Mouse (Mus musculus) intestine, embryonic 15.5 days (tissue): ENCODE data around the gene Fmnl2. TPM values are rescaled to one million over a fixed set of nuclear protein-coding genes. Genes with fewer than 3 reads are reported as not detected.

Experiments used
- ATAC-seq: fragments of 200-750 bp; cut with Nextera tagmentation; 2 replicates; pipeline ENCODE4 v1.8.0; 2017; ENCODE audit warnings: moderate TSS enrichment, moderate library complexity
- H3K27ac ChIP-seq: fragments of 300-500 bp; sonication (generic); 2 replicates; pipeline ENCODE4 v1.5.1; 2015; ENCODE audit warnings: mild to moderate bottlenecking, inconsistent platforms
- H3K27me3 ChIP-seq: fragments of 300-500 bp; sonication (generic); replicated peaks from 2 replicates; pipeline ENCODE4 v1.6.1; 2015; ENCODE audit warnings: inconsistent platforms
- H3K36me3 ChIP-seq: fragments of 300-500 bp; sonication (generic); 2 replicates; pipeline ENCODE4 v1.6.1; 2015; ENCODE audit warnings: inconsistent platforms
- H3K4me1 ChIP-seq: fragments of 300-500 bp; sonication (generic); replicated peaks from 2 replicates; pipeline ENCODE4 v1.6.1; 2015; ENCODE audit warnings: inconsistent platforms
- H3K4me2 ChIP-seq: fragments of 300-500 bp; sonication (generic); replicated peaks from 2 replicates; pipeline ENCODE4 v1.6.1; 2015; ENCODE audit warnings: mild to moderate bottlenecking, inconsistent platforms
- H3K4me3 ChIP-seq: fragments of 300-500 bp; sonication (generic); replicated peaks from 2 replicates; pipeline ENCODE4 v1.5.1; 2015; ENCODE audit warnings: inconsistent platforms
- H3K9ac ChIP-seq: fragments of 300-500 bp; sonication (generic); 2 replicates; pipeline ENCODE4 v1.6.1; 2015; ENCODE audit warnings: inconsistent platforms
- H3K9me3 ChIP-seq: fragments of 300-500 bp; sonication (generic); 2 replicates; pipeline ENCODE4 v1.6.1; 2016; ENCODE audit warnings: inconsistent platforms
- WGBS: fragments of 180-500 bp; shearing (Covaris S2); methylation state at CpG from one replicate; pipeline ENCODE4 v1.1.7; 2015; 5-methylcytosine and 5-hydroxymethylcytosine counted together
- polyA plus RNA-seq: library from polyadenylated mRNA; unstranded; fragments of >200 nt; fragmentation: Nextera tagmentation; extraction: Ambion mirVana; gene quantifications from 2 replicates; pipeline ENCODE4 v1.2.1, GENCODE M21; 2015

The Fmnl2 gene
- polyA plus RNA-seq, 1 experiment from 2014 or later = 3.6 TPM

DNA sequence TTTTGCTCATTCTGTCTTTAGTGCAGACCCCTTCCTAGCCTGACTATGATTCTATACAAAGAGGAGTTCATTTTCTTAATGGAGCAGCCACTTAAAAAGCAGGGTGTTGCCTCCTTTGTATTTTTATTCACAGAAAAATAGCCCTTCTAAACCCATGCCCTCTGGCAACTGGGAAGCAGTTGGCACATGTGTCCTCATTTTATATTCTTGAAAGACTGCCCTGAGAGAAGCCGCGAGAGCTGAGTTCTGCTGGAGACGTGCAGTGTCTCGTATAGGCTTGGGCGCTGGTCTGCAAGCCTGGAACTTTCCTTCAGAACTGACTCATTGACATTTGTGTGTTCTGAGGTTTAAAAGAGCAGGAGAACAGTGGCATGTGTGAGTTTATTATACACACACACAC lies 224.8 kb downstream of the Fmnl2 start:
- H3K9me3 ChIP-seq = no peaks in the 10 kb centered on the region
- no peaks in the 10 kb centered on the region for H3K27me3 ChIP-seq
- H3K27ac ChIP-seq = no peak overlapping the region
- 91% methylated on average over 5 of the region's 5 CpGs for WGBS
- no peak overlapping the region for H3K4me2 ChIP-seq
- no peaks in the 10 kb centered on the region for H3K4me1 ChIP-seq
- no peak overlapping the region for H3K4me3 ChIP-seq
- no peak for ATAC-seq
- no peak overlapping the region for H3K9ac ChIP-seq
- H3K36me3 ChIP-seq = no peaks in the 10 kb centered on the region

DNA sequence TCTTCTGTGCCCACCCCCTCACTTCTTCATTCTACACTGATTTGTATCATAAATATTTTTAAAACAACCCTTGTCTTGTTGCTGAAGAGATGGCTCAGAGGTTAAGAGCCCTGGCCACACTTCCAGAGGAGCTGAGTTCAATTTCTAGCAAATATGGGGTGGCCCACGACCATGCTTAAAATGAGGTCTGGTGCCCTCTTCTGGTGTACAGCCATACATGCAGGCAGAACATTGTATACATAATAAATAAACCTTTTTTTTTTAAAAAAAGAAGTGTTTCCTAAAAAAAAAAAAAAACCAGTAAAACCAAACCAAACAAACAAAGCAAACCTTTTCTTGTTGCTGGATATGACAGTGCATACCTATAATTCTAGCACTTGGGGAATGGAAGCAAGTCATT lies 225.6 kb downstream of the Fmnl2 start:
- no peaks in the 10 kb centered on the region for H3K27me3 ChIP-seq
- H3K4me2 ChIP-seq = no peak overlapping the region
- no peaks in the 10 kb centered on the region for H3K36me3 ChIP-seq
- H3K9me3 ChIP-seq = no peaks in the 10 kb centered on the region
- no peak overlapping the region for H3K9ac ChIP-seq
- H3K27ac ChIP-seq = no peak overlapping the region
- H3K4me1 ChIP-seq = no peaks in the 10 kb centered on the region
- H3K4me3 ChIP-seq = no peak overlapping the region
- ATAC-seq = no peak
- WGBS = 23% methylated on average over 1 of the region's 1 CpGs

DNA sequence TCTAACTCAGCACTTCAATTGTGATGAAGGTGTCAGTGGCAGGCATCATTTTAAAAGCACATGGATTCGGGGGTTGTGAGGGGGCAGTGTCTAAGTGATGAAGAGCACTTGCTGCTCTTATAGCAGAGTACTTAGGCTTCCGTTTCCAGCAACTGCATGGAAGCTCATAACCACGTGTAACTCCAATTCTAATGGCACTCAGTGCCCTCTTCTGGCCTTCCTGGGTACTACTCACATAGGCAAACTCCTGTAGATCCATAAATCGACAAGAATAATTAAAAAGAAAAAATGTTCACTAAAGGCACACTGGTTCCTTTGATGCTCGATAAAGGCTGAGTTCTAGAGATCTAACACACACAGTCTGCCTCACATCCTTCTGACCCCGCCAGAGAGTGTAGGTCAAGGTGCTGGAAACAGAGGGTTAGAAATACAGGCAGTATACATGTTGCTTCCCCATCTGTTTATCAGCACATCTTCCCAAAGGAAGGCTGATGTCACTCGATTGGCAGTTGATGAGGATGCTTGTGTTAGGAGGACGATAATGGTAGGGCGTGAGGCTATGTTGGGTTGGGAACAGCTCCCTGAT lies 228.1 kb downstream of the Fmnl2 start:
- H3K4me1 ChIP-seq = no peaks in the 10 kb centered on the region
- H3K9ac ChIP-seq = no peak overlapping the region
- no peak overlapping the region for H3K4me2 ChIP-seq
- no peak overlapping the region for H3K27ac ChIP-seq
- H3K36me3 ChIP-seq = no peaks in the 10 kb centered on the region
- no peaks in the 10 kb centered on the region for H3K9me3 ChIP-seq
- ATAC-seq = no peak
- H3K27me3 ChIP-seq = no peaks in the 10 kb centered on the region
- no peak overlapping the region for H3K4me3 ChIP-seq
- 52% methylated on average over 9 of the region's 9 CpGs for WGBS

DNA sequence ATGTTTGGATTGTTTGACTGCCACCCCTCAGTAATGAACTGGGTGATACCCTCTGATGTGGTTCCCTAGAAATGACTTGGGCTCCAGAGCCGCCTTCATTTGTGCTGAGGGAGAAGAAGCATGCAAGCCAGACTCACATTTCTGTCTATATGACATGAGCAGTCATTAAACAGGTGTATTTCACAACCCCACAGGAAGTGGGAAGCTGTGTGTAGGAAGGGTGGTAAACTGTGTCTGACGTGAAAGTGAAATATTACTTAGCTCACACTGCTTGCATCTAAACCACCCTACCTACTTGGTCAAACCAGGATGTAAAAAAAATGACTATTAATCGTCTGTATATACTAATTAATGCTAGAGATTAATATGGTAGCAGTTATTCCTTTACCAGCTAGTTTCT lies 231.1 kb downstream of the Fmnl2 start:
- no peak overlapping the region for H3K4me3 ChIP-seq
- H3K9me3 ChIP-seq = no peaks in the 10 kb centered on the region
- ATAC-seq = no peak
- H3K27ac ChIP-seq = no peak overlapping the region
- no peak overlapping the region for H3K9ac ChIP-seq
- H3K4me2 ChIP-seq = no peak overlapping the region
- H3K4me1 ChIP-seq = no peaks in the 10 kb centered on the region
- 86% methylated on average over 3 of the region's 3 CpGs for WGBS
- H3K36me3 ChIP-seq = no peaks in the 10 kb centered on the region
- H3K27me3 ChIP-seq = no peaks in the 10 kb centered on the region

DNA sequence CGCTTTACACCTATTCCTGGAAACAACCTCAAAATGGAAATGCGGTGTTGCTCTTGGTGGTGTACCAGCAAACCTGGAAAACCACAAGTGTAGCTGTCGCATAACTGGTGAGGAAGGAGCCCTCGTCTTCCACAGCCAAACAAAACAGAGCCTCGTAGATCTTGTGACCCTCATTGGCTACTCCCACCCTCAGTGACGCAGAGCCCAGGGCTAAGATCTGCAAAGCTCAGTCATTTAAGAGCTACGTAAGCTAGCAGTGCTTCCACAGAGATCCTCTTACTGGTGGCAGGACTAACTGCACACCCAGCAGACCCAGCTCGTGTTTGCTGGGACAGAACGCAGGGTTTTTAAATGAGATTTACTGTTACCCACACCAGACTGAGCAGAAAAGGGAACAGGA lies 237.4 kb downstream of the Fmnl2 start:
- 79% methylated on average over 9 of the region's 9 CpGs for WGBS
- ATAC-seq = no peak
- Histone ChIP-seq H3K36me3 (no peaks in the 10 kb centered on the region), H3K4me2 (no peak overlapping the region), H3K27ac (no peak overlapping the region), H3K9me3 (no peaks in the 10 kb centered on the region), H3K4me3 (no peak overlapping the region), H3K4me1 (no peaks in the 10 kb centered on the region), H3K27me3 (no peaks in the 10 kb centered on the region), H3K9ac (no peak overlapping the region)

DNA sequence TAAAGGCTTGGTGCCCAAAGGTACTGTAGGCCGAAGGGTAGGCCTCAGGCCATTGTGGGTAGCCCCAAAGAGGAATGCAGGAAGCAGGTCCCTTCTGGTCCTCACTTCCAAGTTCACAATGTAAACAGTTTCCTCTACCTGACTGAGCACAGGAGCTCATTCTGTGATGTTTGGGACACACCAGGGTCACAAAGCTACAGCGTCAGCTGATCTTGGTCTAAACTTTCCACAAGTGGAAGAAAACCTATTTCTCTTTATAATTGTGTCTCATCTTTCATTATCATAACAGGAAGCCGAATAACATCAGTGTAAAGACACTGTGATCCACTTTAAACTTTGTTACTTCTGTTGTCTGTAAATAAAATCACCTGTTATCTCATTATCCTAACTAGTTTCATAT lies 237.8 kb downstream of the Fmnl2 start:
- Histone ChIP-seq H3K9ac (no peak overlapping the region), H3K4me1 (no peaks in the 10 kb centered on the region), H3K27me3 (no peaks in the 10 kb centered on the region), H3K27ac (no peak overlapping the region), H3K36me3 (no peaks in the 10 kb centered on the region), H3K4me3 (no peak overlapping the region), H3K9me3 (no peaks in the 10 kb centered on the region), H3K4me2 (no peak overlapping the region)
- WGBS = 88% methylated on average over 3 of the region's 3 CpGs
- ATAC-seq = no peak

DNA sequence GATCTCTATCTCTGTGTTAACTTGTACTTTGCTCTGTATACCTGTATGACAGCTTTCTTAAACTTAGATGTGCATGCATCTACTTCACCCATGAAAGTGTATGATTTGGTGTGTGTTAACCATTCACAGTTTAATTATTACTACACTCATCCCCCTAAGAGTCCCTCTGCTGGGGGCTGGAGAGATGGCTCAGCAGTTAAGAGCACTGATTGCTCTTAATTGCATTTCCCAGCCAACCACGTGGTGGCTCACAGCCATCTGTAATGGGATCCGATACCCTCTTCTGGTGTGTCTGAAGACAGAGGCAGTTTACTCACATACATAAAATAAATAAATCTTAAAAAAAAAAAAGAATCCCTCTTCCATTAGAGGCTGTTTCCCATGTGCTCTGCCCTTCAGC lies 242.4 kb downstream of the Fmnl2 start:
- WGBS = 40% methylated on average over 2 of the region's 2 CpGs
- no peaks in the 10 kb centered on the region for H3K4me1 ChIP-seq
- no peak for ATAC-seq

DNA sequence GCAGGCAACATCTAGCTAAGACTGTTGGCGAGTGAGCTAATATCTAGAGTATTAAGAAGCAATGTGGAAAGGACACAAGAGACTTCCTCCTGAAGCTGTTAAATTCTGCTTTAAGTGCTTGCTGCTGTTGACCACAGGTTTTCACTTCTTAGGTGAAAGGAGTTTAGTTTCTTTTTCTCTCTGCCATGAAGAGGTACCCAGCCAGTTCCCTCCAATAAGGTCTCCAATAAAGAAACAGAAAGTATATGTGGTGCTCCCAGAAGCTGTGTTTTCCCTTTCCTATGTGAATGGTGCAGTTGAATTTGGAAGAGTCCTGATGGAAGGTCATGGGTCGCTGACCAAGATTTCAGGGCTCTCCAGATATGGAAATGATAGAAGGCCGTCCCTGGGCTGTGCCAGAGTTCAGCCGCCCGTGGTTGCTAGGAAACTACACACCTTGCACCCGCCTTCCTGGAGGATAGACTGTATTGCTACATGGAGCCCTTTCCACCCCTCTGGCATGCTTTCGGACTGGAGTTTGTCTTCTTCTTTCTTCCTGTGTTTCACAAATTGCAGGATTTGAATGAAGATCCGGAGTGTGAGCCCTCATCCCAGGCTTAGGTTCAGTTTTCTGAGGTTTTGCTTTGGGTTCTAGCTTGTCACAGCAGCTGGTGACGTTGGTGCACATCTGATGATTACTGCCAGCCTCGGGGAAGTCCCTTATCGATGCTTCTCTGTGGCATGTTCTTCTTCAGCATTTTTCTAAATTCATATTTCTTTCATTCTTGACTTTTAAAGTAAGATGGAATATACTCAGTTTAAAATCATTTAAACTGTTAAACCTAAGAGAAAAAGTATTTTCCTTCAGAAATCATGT lies 244.5 kb downstream of the Fmnl2 start:
- Histone ChIP-seq H3K9ac (no peak overlapping the region), H3K4me1 (no peaks in the 10 kb centered on the region), H3K4me2 (no peak overlapping the region), H3K9me3 (no peaks in the 10 kb centered on the region), H3K36me3 (peaks cover 5% of the 10 kb centered on the region; the same call in 1 of the 2 replicates), H3K27me3 (no peaks in the 10 kb centered on the region), H3K27ac (no peak overlapping the region), H3K4me3 (no peak overlapping the region)
- no peak for ATAC-seq
- 82% methylated on average over 11 of the region's 11 CpGs for WGBS

More for the DNA sequence above, 242.4 kb downstream of the Fmnl2 start:
- Histone ChIP-seq H3K9me3 (no peaks in the 10 kb centered on the region), H3K4me3 (no peak overlapping the region), H3K36me3 (no peaks in the 10 kb centered on the region), H3K27ac (no peak overlapping the region), H3K4me2 (no peak overlapping the region), H3K9ac (no peak overlapping the region), H3K27me3 (no peaks in the 10 kb centered on the region)

DNA sequence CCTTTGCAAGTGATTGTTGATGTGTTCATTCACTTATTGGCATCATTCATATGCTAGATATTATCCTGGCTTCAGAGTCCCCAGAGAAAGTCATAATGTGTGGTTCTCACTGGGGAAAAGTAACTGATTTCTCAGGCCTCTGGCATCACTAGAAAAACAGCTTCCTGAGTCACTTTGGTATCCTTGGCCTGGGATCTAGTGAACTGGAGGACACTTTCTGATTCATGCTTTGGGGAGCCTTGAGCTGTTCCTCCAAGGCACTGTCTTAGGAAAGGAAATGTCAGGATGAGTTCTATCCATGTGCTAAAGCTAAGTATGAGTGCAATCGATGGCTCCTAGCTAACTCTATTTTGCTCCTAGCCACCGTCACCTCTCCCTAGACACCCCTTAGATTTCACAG lies 245.2 kb downstream of the Fmnl2 start:
- no peak overlapping the region for H3K9ac ChIP-seq
- 98% methylated on average over 2 of the region's 2 CpGs for WGBS
- H3K36me3 ChIP-seq = peaks cover 5% of the 10 kb centered on the region; the same call in 1 of the 2 replicates
- no peaks in the 10 kb centered on the region for H3K27me3 ChIP-seq
- no peaks in the 10 kb centered on the region for H3K4me1 ChIP-seq
- H3K4me3 ChIP-seq = no peak overlapping the region
- no peak overlapping the region for H3K27ac ChIP-seq
- H3K9me3 ChIP-seq = no peaks in the 10 kb centered on the region
- H3K4me2 ChIP-seq = no peak overlapping the region
- ATAC-seq = no peak

DNA sequence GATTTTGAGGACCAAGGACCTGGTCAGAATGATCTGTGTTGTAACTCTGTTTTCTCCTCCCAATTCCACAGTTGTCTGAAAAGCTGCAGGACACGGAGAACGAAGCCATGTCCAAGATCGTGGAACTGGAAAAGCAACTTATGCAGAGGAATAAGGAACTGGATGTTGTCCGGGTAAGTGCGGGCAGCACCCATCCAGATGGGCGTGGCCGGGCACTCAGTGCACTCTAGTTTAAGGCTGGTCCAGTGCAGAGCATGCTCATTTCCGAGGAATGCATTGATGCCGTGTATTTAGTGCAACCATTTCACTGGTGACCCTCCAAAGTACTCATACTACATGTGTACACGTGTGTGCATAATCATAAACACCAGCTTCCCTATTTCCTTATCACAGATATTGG lies 247.7 kb downstream of the Fmnl2 start:
- no peak for ATAC-seq
- Histone ChIP-seq H3K9ac (no peak overlapping the region), H3K27me3 (no peaks in the 10 kb centered on the region), H3K27ac (no peak overlapping the region), H3K4me2 (no peak overlapping the region), H3K4me1 (no peaks in the 10 kb centered on the region), H3K4me3 (no peak overlapping the region), H3K36me3 (peaks cover 5% of the 10 kb centered on the region; the same call in 1 of the 2 replicates), H3K9me3 (no peaks in the 10 kb centered on the region)
- WGBS = 88% methylated on average over 10 of the region's 10 CpGs

DNA sequence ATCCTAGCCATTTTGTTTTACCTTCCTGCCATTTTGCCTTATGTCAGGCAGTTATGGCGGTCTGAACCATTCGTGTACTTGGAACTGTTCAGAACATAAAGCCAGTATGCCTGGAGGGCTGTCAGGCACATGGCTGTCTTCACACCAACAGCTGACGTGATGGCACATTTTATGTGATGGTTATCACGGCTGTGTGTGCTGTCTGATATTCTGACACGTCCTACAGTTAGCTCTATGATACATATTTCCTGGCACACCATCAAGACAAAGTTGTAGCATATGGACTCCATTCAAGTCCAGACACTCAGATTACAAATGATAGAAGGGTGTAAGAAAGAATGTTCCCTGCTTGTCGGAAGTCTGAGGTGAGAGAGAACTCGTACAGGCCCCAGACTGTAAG lies 248.4 kb downstream of the Fmnl2 start:
- H3K4me3 ChIP-seq = no peak overlapping the region
- no peaks in the 10 kb centered on the region for H3K27me3 ChIP-seq
- H3K4me1 ChIP-seq = no peaks in the 10 kb centered on the region
- H3K4me2 ChIP-seq = no peak overlapping the region
- H3K9ac ChIP-seq = no peak overlapping the region
- no peaks in the 10 kb centered on the region for H3K9me3 ChIP-seq
- ATAC-seq = no peak
- WGBS = 83% methylated on average over 7 of the region's 7 CpGs
- H3K36me3 ChIP-seq = peaks cover 5% of the 10 kb centered on the region; the same call in 1 of the 2 replicates
- H3K27ac ChIP-seq = no peak overlapping the region

DNA sequence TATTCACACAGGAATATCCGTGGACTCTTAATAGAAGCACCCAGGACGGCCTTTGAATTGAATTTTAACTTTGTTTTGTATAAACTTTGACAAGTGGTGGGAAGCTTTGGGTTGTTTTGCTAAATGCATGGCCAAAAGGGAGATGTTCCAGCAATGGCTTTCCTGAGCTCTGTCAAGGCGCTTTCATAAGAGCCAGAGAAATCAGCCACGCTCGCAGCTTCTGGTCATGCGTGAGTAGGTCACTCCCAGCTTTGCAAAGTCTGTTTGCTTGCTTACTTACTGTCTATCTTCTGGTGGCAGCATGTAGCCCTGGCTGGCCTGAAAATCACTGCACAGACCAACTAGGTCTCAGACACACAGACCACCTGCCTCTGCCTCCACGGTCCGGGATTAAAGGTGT lies 248.8 kb downstream of the Fmnl2 start:
- ATAC-seq = no peak
- H3K9ac ChIP-seq = no peak overlapping the region
- H3K4me2 ChIP-seq = no peak overlapping the region
- no peaks in the 10 kb centered on the region for H3K4me1 ChIP-seq
- WGBS = 89% methylated on average over 8 of the region's 8 CpGs
- H3K4me3 ChIP-seq = no peak overlapping the region
- H3K27ac ChIP-seq = no peak overlapping the region
- H3K36me3 ChIP-seq = peaks cover 5% of the 10 kb centered on the region; the same call in 1 of the 2 replicates
- no peaks in the 10 kb centered on the region for H3K27me3 ChIP-seq
- H3K9me3 ChIP-seq = no peaks in the 10 kb centered on the region

DNA sequence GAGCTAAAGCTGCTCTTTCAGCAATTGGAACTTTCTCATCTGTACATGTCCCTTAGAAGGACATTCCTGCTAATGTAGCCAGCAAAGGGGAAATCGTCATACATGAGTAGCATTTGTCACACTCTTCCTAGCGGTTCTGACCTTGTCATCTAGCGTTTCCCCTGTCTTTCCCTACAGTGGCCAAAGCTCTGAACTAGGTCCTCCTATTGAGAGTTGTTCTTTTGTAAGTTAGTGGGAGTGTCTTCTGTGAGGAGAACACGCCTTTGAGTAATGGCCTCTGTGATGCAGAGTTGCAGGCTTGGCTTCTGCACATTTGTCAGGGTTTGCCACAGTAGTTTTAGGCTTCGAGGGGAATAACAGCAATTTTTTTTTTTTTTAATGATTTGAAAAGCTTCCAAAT lies 250.9 kb downstream of the Fmnl2 start:
- Histone ChIP-seq H3K27ac (no peak overlapping the region), H3K9me3 (no peaks in the 10 kb centered on the region), H3K9ac (no peak overlapping the region), H3K4me2 (no peak overlapping the region), H3K4me3 (no peak overlapping the region), H3K36me3 (peaks cover 5% of the 10 kb centered on the region; the same call in 1 of the 2 replicates), H3K4me1 (no peaks in the 10 kb centered on the region), H3K27me3 (no peaks in the 10 kb centered on the region)
- no peak for ATAC-seq
- 81% methylated on average over 5 of the region's 5 CpGs for WGBS
